Mouse (Mus musculus) bone marrow, adult 2 months (tissue): ENCODE data around the gene Stk16. TPM values are rescaled to one million over a fixed set of nuclear protein-coding genes. Genes with fewer than 3 reads are reported as not detected.
A peak's percentile ranks its signal among the peaks of the same experiment; 100 is the strongest.
"Not testable (repeated sequence)": the region's sequence is repeated elsewhere in the genome, so short reads cannot be mapped to it uniquely, and the experiment has no call there.

ENCODE experiments used
- H3K27ac ChIP-seq: fragments of 200-500 bp; 2 replicates; pipeline ENCODE4 v1.5.1; 2012; ENCODE audit warnings: low read depth, mild to moderate bottlenecking, control low read depth, inconsistent platforms, low read length; ENCODE audit not compliant: control insufficient read depth, poor library complexity, insufficient read depth
- H3K4me1 ChIP-seq: fragments of 200-500 bp; 2 replicates; pipeline ENCODE4 v1.6.1; 2011; ENCODE audit warnings: low read length; ENCODE audit not compliant: control insufficient read depth, insufficient read depth
- H3K4me3 ChIP-seq: fragments of 200-500 bp; replicated peaks from 2 replicates; pipeline ENCODE3; 2011; ENCODE audit warnings: mild to moderate bottlenecking, low read depth, low read length, control low read depth; ENCODE audit not compliant: control insufficient read depth
- CTCF ChIP-seq: fragments of 200-500 bp; IDR thresholded peaks from 2 replicates; pipeline ENCODE4 v1.5.1; 2011; ENCODE audit warnings: low read length, control low read depth; ENCODE audit not compliant: control insufficient read depth, insufficient read depth
- POLR2A ChIP-seq: fragments of 200-500 bp; IDR thresholded peaks from 2 replicates; pipeline ENCODE4 v1.6.1; 2011; ENCODE audit warnings: low read depth, mild to moderate bottlenecking, control low read depth, low read length, borderline replicate concordance; ENCODE audit not compliant: control insufficient read depth
- WGBS: fragments of 180-500 bp; shearing (Covaris S2); methylation state at CpG from one replicate; pipeline ENCODE4 v1.1.7; 2018; 5-methylcytosine and 5-hydroxymethylcytosine counted together
- polyA plus RNA-seq: library from polyadenylated mRNA; stranded (reverse); fragments of >200 nt; gene quantifications from 2 replicates; pipeline ENCODE4 v1.2.4, GENCODE M21; 2011; ENCODE audit warnings: low replicate concordance; ENCODE audit not compliant: missing spikeins, insufficient read depth, insufficient read length

Gene Stk16
- polyA plus RNA-seq, 1 experiment: 168 TPM

DNA sequence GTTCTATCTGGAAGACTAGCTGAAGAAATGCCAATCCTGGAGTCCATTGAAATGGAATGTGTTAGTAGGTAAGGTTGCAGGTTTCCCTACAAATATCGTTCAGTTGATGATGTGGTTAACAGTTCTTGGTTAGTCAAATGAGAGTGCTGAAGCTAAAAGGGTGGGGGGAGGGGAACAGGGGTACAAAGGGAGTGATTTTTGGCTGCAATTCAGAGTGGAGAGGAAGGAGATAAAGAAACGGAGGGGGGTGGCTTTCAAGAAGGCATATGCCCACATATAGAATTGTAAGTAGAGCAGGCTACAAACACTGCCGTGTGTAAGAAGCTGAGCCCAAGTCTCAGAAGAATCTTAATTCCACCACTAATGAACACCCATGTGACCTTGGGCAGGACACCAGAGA is 14.8 kb downstream of the Stk16 start:
- TF ChIP-seq POLR2A (no peak), CTCF (no peak)
- WGBS: 12% methylated on average over 3 of the region's 3 CpGs
- Histone ChIP-seq H3K4me3 (no peak overlapping the region), H3K27ac (no peak overlapping the region), H3K4me1 (peaks cover 3% of the 10 kb centered on the region)

DNA sequence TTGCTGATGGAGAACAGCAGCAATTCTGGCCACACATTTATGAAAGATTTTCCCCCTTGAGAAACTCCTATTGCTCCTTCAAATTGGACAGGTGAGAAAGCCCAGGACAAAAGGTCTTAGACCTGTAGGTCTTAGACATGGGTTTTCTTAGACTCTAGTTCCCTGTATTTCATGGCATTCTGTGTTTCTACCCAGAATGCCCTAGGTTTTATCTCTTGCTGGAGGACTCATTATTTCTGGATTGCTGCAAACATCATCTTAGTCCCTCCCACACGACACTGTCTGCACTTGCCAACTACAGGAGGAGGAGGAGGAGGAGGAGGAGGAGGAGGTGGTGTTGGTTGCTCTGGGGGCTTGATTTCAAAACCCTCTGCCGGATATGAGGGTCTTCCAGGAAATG is 15.5 kb downstream of the Stk16 start:
- WGBS: 42% methylated on average over 2 of the region's 2 CpGs
- Histone ChIP-seq H3K4me3 (no peak overlapping the region), H3K4me1 (peaks cover 3% of the 10 kb centered on the region), H3K27ac (no peak overlapping the region)
- TF ChIP-seq CTCF: no peak

DNA sequence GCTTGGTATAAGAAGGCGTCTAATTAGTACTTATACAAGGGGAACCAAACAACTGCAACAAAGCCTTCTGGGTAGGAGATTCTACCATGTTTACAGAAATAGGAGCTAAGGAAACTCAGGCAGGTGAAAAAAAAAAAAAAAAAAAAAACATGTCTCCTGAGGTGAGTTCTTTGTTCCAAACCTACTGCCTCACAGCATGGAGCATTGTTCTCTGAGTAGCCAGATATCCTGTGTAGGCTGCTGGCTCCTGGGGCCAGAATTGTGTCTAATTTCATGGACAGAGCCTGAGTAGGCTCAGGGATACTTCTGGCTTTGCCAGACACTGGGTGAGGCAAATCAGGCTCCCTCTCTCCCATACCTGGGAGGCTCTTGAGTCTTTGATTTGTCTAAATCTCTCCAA is 17.0 kb downstream of the Stk16 start:
- H3K4me1 ChIP-seq: peaks cover 3% of the 10 kb centered on the region
- 88% methylated on average over 1 of the region's 1 CpGs for WGBS
- H3K4me3 ChIP-seq: no peak overlapping the region
- no peak overlapping the region for H3K27ac ChIP-seq
- TF ChIP-seq CTCF (no peak), POLR2A (no peak)

DNA sequence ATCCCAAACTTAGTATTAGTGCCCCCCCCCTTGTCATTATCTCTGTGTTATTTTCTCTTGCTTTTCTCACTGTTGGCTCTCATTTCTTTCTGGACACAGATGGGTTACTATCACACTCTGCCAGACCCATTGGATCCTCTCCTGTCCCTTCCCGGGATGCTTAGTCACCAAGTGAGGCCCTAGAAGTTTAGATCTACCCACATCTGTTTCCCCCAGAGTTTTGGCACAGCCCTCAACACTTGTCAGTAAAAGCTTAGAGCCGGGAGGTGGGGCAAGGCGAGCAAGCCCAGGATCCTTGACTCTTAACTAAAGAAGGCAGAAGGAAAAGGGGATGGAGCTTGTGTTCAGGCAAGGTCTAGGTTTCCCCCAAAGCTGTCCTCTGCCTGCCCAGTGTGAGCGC is 18.5 kb downstream of the Stk16 start:
- Histone ChIP-seq H3K4me3 (no peak overlapping the region), H3K4me1 (peaks cover 3% of the 10 kb centered on the region), H3K27ac (peak overlapping the region; percentile 28; the same call in 1 of the 2 replicates)
- TF ChIP-seq POLR2A (no peak), CTCF (no peak)
- WGBS: 32% methylated on average over 4 of the region's 4 CpGs

DNA sequence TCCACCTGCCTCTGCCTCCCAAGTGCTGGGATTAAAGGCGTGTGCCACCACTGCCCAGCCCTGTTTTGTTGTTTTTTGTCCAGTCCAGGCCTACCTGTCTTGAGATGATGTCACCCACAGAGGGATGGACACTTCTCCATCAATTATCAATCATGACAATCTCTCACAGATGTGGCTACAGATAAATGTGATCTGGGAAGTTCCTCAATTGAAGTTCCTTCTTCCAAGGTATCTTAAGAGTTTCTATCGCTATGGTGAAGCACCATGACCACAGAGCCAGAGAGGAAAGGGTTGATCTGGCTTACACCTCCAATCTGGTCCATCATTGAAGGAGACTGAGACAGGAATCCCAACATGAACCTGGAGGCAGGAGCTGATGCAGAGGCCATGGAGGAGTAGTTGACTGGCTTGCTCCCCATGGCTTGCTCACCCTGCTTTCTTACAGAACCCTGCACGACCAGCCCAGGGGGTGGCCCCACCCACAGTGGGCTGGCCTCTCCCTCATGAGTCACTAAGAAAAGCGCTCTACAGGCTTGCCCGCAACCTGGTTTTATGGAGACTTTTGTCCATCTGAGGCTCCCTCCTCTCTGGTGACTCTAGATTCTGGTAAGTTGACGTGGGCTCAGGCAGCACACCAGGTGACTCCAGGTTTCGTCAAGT is 19.8 kb downstream of the Stk16 start:
- no peak overlapping the region for H3K4me3 ChIP-seq
- H3K27ac ChIP-seq: no peak overlapping the region
- no peak for TF ChIP-seq CTCF
- no peak for TF ChIP-seq POLR2A
- WGBS: 55% methylated on average over 7 of the region's 7 CpGs
- peaks cover 4% of the 10 kb centered on the region for H3K4me1 ChIP-seq

DNA sequence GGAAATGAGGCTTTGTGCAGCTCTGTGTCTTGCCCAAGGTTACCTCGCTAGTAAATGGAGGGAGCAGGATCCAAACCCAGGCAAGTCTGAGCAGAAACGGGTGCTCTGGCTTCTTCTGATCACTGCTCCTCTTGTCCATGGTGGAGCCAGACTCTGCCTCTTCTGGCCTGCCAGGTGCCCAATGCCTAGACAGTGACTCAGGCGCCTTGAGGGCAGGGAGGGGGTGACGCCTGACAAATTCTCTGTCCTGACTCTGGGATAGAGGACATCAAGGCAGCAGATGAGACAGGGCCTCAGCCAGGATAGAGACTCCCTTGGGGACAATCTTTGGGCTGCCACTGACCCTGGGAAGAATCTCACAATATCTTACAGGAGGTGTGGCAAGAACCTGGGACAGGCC is 20.6 kb downstream of the Stk16 start:
- TF ChIP-seq POLR2A: no peak
- no peak for TF ChIP-seq CTCF
- H3K4me1 ChIP-seq: peaks cover 4% of the 10 kb centered on the region
- no peak overlapping the region for H3K27ac ChIP-seq

DNA sequence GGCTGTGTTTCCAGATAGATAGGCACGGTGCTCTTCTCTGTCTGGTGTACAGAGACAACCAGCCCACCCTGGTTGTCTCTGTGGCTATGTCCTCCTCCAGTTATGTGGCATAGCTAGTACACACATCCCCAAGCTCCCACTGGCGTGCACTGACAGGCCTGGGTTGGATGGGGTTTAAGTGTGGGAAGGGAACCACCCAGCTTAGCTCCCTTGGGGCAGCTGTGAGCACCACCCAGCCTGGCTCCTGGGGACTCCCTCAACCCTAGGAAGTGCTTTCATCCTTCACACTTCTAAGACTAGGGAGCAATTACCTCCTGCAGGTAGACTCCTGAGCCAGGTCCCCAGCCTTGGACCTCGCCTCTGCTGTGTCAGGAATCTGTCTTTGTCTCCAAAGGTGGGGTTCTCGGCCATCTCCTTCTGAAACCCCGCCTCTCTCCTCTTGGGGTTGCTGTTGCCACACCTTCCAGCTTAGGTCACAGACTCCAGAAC is 21.1 kb downstream of the Stk16 start, which contains the start of gene A630095N17Rik:
Gene A630095N17Rik (minus strand): TSS at position 439 of the 489 bp plus-strand sequence.
- WGBS: 73% methylated on average over 5 of the region's 5 CpGs

More for the DNA sequence above, 20.6 kb downstream of the Stk16 start:
- H3K4me3 ChIP-seq: no peak overlapping the region
- WGBS: 79% methylated on average over 4 of the region's 4 CpGs

DNA sequence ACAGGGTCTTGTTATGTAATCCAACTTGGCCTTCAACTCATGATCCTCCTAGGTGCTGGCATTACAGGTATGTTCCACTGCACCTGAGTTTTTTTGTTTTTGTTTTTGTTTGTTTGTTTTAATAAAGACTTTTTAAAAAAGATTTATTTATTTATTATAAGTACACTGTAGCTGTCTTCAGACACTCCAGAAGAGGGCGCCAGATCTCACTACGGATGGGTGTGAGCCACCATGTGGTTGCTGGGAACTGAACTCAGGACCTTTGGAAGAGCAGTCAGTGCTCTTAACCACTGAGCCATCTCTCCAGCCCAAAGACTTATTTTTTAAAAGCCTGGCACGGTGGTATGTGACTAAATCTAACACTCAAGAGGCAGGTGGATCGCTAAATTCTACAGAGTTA is 21.9 kb downstream of the Stk16 start:
- WGBS: 79% methylated on average over 4 of the region's 4 CpGs
- not testable (repeated sequence) for H3K4me3 ChIP-seq, H3K4me1 ChIP-seq, H3K27ac ChIP-seq

More for the DNA sequence above, 21.1 kb downstream of the Stk16 start, which contains the start of gene A630095N17Rik:
- no peak within 1 kb of the TSS for H3K27ac ChIP-seq
- H3K4me3 ChIP-seq: no peak within 1 kb of the TSS
- peaks cover 4% of the 10 kb centered on the region for H3K4me1 ChIP-seq
- TF ChIP-seq POLR2A (no peak), CTCF (no peak)

DNA sequence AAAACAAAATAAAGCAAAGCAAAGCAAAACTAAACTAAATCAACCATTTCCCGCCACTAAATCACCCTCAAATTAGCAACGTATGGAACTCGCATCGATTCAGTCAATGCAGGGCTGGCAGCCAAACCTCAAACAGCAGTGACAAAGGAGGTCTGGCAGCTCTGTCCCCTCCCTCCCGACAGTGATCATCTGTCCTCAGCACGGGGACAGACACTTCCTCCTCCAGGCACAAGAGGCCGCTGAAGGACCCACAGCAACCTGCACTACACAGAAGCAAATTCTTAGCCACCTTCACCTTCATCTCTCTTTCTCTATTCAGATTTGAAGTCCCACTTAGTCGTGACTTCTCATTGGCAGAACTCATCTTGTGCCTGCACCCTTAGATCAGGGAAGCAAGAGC is 24.0 kb downstream of the Stk16 start:
- no peak for TF ChIP-seq POLR2A
- TF ChIP-seq CTCF: peak; percentile 84
- Histone ChIP-seq H3K4me1 (peaks cover 1% of the 10 kb centered on the region), H3K27ac (no peak overlapping the region), H3K4me3 (no peak overlapping the region)
- WGBS: under 1% methylated on average over 8 of the region's 8 CpGs
